Mouse (Mus musculus): ENCODE data around the gene Smarcc2.

DNA sequence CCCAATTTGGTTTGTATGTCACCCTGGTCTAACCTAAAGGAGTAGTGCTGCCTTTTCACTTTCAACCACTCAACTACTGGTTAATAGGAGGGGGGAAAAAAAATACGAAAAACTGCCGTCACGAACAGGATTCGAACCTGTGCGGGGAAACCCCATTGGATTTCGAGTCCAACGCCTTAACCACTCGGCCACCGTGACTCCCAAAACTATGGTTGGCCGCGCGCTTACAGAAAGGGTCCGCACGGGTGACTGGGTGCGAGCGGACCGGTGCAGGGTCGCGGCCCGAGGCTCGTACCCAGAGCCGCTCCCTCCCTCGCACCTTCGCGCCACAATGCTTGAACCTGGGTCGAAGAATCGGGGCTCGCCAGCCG is 715 bp upstream of the Smarcc2 start:
- no peak for TF ChIP-seq CTCF (IDR thresholded peaks at IDR 0.05; ENCODE audit: control insufficient read depth, insufficient read depth, insufficient read length)
- no peak for TF ChIP-seq MAX (IDR thresholded peaks at IDR 0.05)
- no peak for TF ChIP-seq MYOD1 (IDR thresholded peaks at IDR 0.05; ENCODE audit: control insufficient read depth, insufficient read length, low read depth)
- TF ChIP-seq MYOG (IDR thresholded peaks at IDR 0.05; ENCODE audit: control insufficient read depth, extremely low read depth, insufficient read length) = no peak
- TF ChIP-seq CEBPB (IDR thresholded peaks at IDR 0.05; ENCODE audit: low read depth) = no peak
- no peak for TF ChIP-seq USF1 (IDR thresholded peaks at IDR 0.05; ENCODE audit: low read depth)

Data from C2C12 (cell line).